Mouse (Mus musculus): ENCODE results near the gene Slc12a4. TPM values are rescaled to one million over a fixed set of nuclear protein-coding genes. Genes with fewer than 3 reads are reported as not detected.
A peak's percentile ranks its signal among the peaks of the same experiment; 100 is the strongest.

The Slc12a4 gene
- total and polyA plus RNA-seq, 2 experiments: 10.8 to 16.0 TPM

DNA sequence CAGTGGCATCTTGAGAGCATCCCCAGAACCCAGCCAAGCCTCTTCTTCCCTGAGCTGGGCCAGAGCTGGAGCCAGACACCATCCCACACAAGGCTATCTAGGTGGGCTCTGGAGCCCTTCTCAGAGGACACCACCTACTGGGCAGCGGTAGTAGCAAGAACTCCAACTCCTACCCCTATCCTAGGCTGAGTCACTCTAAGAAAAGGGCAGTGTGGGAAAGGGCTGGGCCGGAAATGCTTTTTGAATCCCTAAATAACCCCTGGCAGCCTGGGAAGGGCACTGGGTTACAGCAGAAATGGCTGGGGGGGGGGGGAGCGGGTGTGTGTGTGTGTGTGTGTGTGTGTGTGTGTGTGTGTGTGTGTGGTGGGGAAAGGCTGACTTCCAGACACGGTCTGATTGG lies 8.1 kb downstream of the Slc12a4 start:
- Histone ChIP-seq H3K4me1 (ENCODE audit: control insufficient read depth, insufficient read depth, low read length) (peaks cover 3% of the 10 kb centered on the region; the same call in 1 of the 2 replicates), H3K27ac (replicated peaks; ENCODE audit: insufficient read depth, low read depth, low read length) (no peak overlapping the region), H3K27me3 (ENCODE audit: control insufficient read depth, insufficient read depth, low read length) (no peaks in the 10 kb centered on the region), H3K36me3 (ENCODE audit: control insufficient read depth, insufficient read depth, low read length) (peaks cover 6% of the 10 kb centered on the region; the same call in 1 of the 2 replicates), H3K9ac (ENCODE audit: low read depth, low read length) (no peak overlapping the region), H3K4me3 (ENCODE audit: insufficient read depth, low read depth, low read length) (no peak overlapping the region), H3K79me2 (ENCODE audit: control insufficient read depth, insufficient read depth, low read length) (no peaks in the 10 kb centered on the region)
- DNase-seq (ENCODE audit: extremely low read depth, low read depth, low spot score): no peak
- no peak for TF ChIP-seq POLR2A (IDR thresholded peaks at IDR 0.05; ENCODE audit: extremely low read depth, insufficient read depth, low read length)
- peak; percentile 17; the same call in 1 of the 2 replicates for TF ChIP-seq CTCF (IDR thresholded peaks at IDR 0.05; ENCODE audit: low read depth, low read length)
- 74% methylated on average over 3 of the region's 4 CpGs for WGBS

DNA sequence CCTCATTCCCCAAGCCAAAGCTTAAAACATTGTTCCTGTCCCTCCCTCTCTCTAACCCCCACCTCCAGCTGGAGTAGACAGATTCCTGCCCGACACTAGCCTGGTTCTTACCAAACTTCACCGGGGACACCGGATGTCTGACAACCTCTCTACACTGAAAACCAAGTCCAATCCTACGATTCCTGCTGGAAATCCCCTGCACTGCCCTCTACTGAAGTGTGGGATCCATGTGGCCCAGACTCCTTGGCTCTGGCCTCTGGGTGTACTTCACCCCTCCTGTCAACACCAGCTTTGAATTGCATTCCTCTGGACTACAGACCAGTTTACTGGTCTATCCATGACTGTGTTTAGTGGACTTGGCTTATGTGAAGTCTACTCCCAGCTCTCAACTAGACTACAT lies 9.3 kb downstream of the Slc12a4 start:
- H3K9ac ChIP-seq (ENCODE audit: low read depth, low read length): no peak overlapping the region
- 89% methylated on average over 4 of the region's 4 CpGs for WGBS
- H3K4me3 ChIP-seq (ENCODE audit: insufficient read depth, low read depth, low read length): no peak overlapping the region
- no peaks in the 10 kb centered on the region for H3K27me3 ChIP-seq (ENCODE audit: control insufficient read depth, insufficient read depth, low read length)
- H3K79me2 ChIP-seq (ENCODE audit: control insufficient read depth, insufficient read depth, low read length): no peaks in the 10 kb centered on the region
- TF ChIP-seq CTCF (IDR thresholded peaks at IDR 0.05; ENCODE audit: low read depth, low read length) (no peak), POLR2A (IDR thresholded peaks at IDR 0.05; ENCODE audit: extremely low read depth, insufficient read depth, low read length) (no peak)
- no peak for DNase-seq (ENCODE audit: extremely low read depth, low read depth, low spot score)
- H3K36me3 ChIP-seq (ENCODE audit: control insufficient read depth, insufficient read depth, low read length): peaks cover 6% of the 10 kb centered on the region; the same call in 1 of the 2 replicates
- no peak overlapping the region for H3K27ac ChIP-seq (replicated peaks; ENCODE audit: insufficient read depth, low read depth, low read length)
- peaks cover 3% of the 10 kb centered on the region; the same call in 1 of the 2 replicates for H3K4me1 ChIP-seq (ENCODE audit: control insufficient read depth, insufficient read depth, low read length)

DNA sequence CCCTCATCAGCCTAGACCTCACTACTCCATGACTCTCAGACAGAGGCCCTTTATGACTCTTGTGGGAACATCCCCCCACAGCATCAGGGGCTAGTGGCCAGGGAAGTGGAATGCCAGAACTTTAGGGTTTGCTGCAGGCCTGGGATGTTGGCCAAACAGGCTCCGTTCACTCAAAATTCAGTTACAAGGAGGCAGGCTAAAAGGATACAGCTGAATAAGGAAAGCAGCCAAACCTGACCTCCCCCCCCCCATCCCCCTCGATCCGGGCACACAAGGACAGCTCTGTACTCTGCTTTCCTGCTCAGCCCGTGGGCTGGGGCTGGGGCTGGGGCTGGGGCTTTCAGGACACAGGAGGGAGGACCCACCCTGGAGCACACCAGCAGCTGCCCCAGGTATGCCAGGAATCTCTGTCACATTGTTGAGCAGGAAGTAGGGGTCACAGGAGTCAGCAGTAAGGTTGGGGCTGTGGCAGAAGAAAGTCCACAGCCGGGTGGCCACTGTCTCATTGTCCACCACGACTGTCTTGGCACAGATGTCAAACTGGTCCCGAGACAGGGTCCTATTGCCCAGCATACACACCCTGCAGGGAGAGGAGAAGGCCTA lies 14.7 kb downstream of the Slc12a4 start:
- no peak for DNase-seq (ENCODE audit: extremely low read depth, low read depth, low spot score)
- Histone ChIP-seq H3K36me3 (ENCODE audit: control insufficient read depth, insufficient read depth, low read length) (peaks cover 6% of the 10 kb centered on the region; the same call in 1 of the 2 replicates), H3K4me1 (ENCODE audit: control insufficient read depth, insufficient read depth, low read length) (no peaks in the 10 kb centered on the region), H3K27me3 (ENCODE audit: control insufficient read depth, insufficient read depth, low read length) (no peaks in the 10 kb centered on the region), H3K79me2 (ENCODE audit: control insufficient read depth, insufficient read depth, low read length) (no peaks in the 10 kb centered on the region; the same call in 1 of the 2 replicates), H3K27ac (replicated peaks; ENCODE audit: insufficient read depth, low read depth, low read length) (no peak overlapping the region), H3K9ac (ENCODE audit: low read depth, low read length) (no peak overlapping the region), H3K4me3 (ENCODE audit: insufficient read depth, low read depth, low read length) (no peak overlapping the region)
- TF ChIP-seq POLR2A (IDR thresholded peaks at IDR 0.05; ENCODE audit: extremely low read depth, insufficient read depth, low read length) (no peak), CTCF (IDR thresholded peaks at IDR 0.05; ENCODE audit: low read depth, low read length) (no peak)
- WGBS: 63% methylated on average over 7 of the region's 7 CpGs

DNA sequence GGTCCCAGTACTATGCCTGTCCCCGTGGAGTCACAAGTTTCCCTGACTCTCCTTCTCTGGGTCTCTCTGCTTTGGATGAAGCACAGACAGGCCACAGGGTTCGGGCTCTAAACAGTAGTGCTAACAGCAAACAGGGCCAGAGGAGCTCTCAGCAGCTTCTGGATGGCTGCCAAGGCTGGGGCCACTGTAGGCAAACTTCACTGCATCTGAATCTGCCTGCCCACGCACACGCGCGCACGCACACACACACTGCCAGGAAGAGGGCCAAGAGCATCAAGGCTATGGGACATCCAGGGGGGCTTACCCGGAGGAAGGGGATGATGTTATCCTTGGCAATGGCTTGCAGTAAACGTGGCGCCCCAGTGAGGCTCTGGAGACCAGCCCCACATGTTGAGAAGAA lies 16.5 kb downstream of the Slc12a4 start:
- Histone ChIP-seq H3K4me1 (ENCODE audit: control insufficient read depth, insufficient read depth, low read length) (no peaks in the 10 kb centered on the region), H3K27me3 (ENCODE audit: control insufficient read depth, insufficient read depth, low read length) (no peaks in the 10 kb centered on the region), H3K79me2 (ENCODE audit: control insufficient read depth, insufficient read depth, low read length) (no peaks in the 10 kb centered on the region; the same call in 1 of the 2 replicates), H3K9ac (ENCODE audit: low read depth, low read length) (no peak overlapping the region), H3K4me3 (ENCODE audit: insufficient read depth, low read depth, low read length) (no peak overlapping the region), H3K36me3 (ENCODE audit: control insufficient read depth, insufficient read depth, low read length) (peaks cover 6% of the 10 kb centered on the region; the same call in 1 of the 2 replicates), H3K27ac (replicated peaks; ENCODE audit: insufficient read depth, low read depth, low read length) (no peak overlapping the region)
- TF ChIP-seq POLR2A (IDR thresholded peaks at IDR 0.05; ENCODE audit: extremely low read depth, insufficient read depth, low read length): no peak
- no peak for TF ChIP-seq CTCF (IDR thresholded peaks at IDR 0.05; ENCODE audit: low read depth, low read length)
- DNase-seq (ENCODE audit: extremely low read depth, low read depth, low spot score): no peak
- 52% methylated on average over 10 of the region's 10 CpGs for WGBS

DNA sequence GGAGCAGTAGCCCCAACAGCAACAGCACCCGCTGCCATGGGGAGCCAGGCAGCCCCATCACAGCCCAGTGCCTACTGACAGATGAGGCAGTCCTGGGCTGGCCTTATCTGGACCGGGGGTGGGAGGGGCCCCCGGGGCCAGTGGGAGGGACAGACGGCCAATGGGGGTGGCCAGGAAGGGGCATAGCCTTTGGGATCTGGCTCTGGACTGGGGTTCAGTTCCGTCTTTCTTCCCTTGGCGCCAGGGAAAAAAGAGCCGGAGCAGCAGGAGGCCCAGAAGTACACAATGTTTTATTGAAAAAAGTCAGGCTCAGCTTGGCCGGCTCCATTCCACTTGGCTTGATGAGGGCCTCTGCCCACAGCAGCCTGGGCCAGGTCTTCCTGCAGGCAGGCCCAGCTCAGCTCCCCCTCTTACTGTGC lies 22.6 kb downstream of the Slc12a4 start, which contains the start of gene Lcat:
Gene Lcat (minus strand): TSS at position 62 of the 419 bp plus-strand sequence.
- TF ChIP-seq POLR2A (IDR thresholded peaks at IDR 0.05; ENCODE audit: extremely low read depth, insufficient read depth, low read length): peak; percentile 99
- no peak for TF ChIP-seq CTCF (IDR thresholded peaks at IDR 0.05; ENCODE audit: low read depth, low read length)
- DNase-seq (ENCODE audit: extremely low read depth, low read depth, low spot score): peak; percentile 92
- 22% methylated on average over 8 of the region's 8 CpGs for WGBS

DNA sequence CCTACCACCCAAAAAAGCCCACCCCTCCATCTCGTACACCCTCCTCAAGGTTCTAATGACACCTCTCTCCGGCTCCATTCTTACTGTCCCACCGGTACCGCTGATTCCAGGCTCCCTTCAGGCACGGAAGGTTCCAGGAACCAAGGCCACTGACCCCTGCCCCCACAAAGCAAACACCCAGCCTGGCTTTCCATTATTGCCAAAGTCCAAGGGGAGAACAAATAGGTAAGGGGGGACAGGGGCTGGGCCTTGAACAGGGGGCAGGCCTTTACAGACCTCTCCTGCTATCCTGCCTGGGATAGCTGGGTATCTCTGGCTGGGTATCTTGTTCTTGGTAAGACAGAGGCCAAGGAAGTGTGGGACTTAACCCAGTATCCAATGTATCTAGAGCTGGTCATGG lies 23.4 kb downstream of the Slc12a4 start:
- Histone ChIP-seq H3K36me3 (ENCODE audit: control insufficient read depth, insufficient read depth, low read length) (peaks cover 6% of the 10 kb centered on the region; the same call in 1 of the 2 replicates), H3K27ac (replicated peaks; ENCODE audit: insufficient read depth, low read depth, low read length) (peak overlapping the region; percentile 89), H3K4me3 (ENCODE audit: insufficient read depth, low read depth, low read length) (peak overlapping the region; percentile 64), H3K27me3 (ENCODE audit: control insufficient read depth, insufficient read depth, low read length) (no peaks in the 10 kb centered on the region), H3K9ac (ENCODE audit: low read depth, low read length) (peak overlapping the region; percentile 80), H3K79me2 (ENCODE audit: control insufficient read depth, insufficient read depth, low read length) (peaks cover 8% of the 10 kb centered on the region; the same call in 1 of the 2 replicates), H3K4me1 (ENCODE audit: control insufficient read depth, insufficient read depth, low read length) (peaks cover 10% of the 10 kb centered on the region)
- TF ChIP-seq POLR2A (IDR thresholded peaks at IDR 0.05; ENCODE audit: extremely low read depth, insufficient read depth, low read length) (no peak), CTCF (IDR thresholded peaks at IDR 0.05; ENCODE audit: low read depth, low read length) (no peak)
- 27% methylated on average over 5 of the region's 5 CpGs for WGBS
- DNase-seq (ENCODE audit: extremely low read depth, low read depth, low spot score): peak; percentile 95

More for the DNA sequence above, 22.6 kb downstream of the Slc12a4 start, which contains the start of gene Lcat:
- H3K27ac ChIP-seq (replicated peaks; ENCODE audit: insufficient read depth, low read depth, low read length): peak within 1 kb of the TSS; percentile 89
- peak within 1 kb of the TSS; percentile 64 for H3K4me3 ChIP-seq (ENCODE audit: insufficient read depth, low read depth, low read length)
- peaks cover 8% of the 10 kb centered on the region; the same call in 1 of the 2 replicates for H3K79me2 ChIP-seq (ENCODE audit: control insufficient read depth, insufficient read depth, low read length)
- no peaks in the 10 kb centered on the region for H3K27me3 ChIP-seq (ENCODE audit: control insufficient read depth, insufficient read depth, low read length)
- H3K9ac ChIP-seq (ENCODE audit: low read depth, low read length): peak within 1 kb of the TSS; percentile 80
- peaks cover 6% of the 10 kb centered on the region; the same call in 1 of the 2 replicates for H3K36me3 ChIP-seq (ENCODE audit: control insufficient read depth, insufficient read depth, low read length)
- peaks cover 10% of the 10 kb centered on the region for H3K4me1 ChIP-seq (ENCODE audit: control insufficient read depth, insufficient read depth, low read length)
